Mouse (Mus musculus) left cerebral cortex, adult 6 months (tissue): Measurements from ENCODE around the gene Zfp213. TPM values are rescaled to one million over a fixed set of nuclear protein-coding genes. Genes with fewer than 3 reads are reported as not detected.

ENCODE experiments used
- long read RNA-seq, 2 experiments: library from polyadenylated mRNA; unstranded; transcript quantifications; one replicate each; pipeline ENCODE4 v2.0.0; 2019 to 2020
- polyA plus RNA-seq: library from polyadenylated mRNA; unstranded; fragments of <200 nt; fragmentation: Nextera tagmentation; gene quantifications from 2 replicates; pipeline ENCODE4 v1.2.3, GENCODE M21; 2021

Gene Zfp213
- polyA plus RNA-seq = 7.5 and 9.3 TPM in 2 replicates
- long read RNA-seq, experiment 1, transcript Zfp213-201 (6 exons, 2,686 nt) = major isoform, 70 of 83 reads
- long read RNA-seq, experiment 1, partial matches to known transcripts = 4 of 83 reads
- long read RNA-seq, experiment 1, other reads (novel, unspliced or antisense) = 9 of 83 reads
- long read RNA-seq, experiment 2, transcript Zfp213-201 (6 exons, 2,686 nt) = major isoform, 5 of 12 reads
- long read RNA-seq, experiment 2, partial matches to known transcripts = 0 of 12 reads
- long read RNA-seq, experiment 2, other reads (novel, unspliced or antisense) = 7 of 12 reads

GRCm38 (mm10) chr17:23563595-23564367, at the start of gene Zfp213:
Gene Zfp213, minus strand, starts transcription at chr17:23564238.

GRCm38 (mm10) chr17:23600641-23601622, 36.9 kb upstream of the Zfp213 start, which contains the start of gene Zscan10:
Gene Zscan10, plus strand, starts transcription at chr17:23600856.

GRCm38 (mm10) chr17:23598582-23599552, 34.8 kb upstream of the Zfp213 start, which contains the start of gene Zfp13:
Gene Zfp13, minus strand, starts transcription at chr17:23599487.

Other genes with a start within 250 kb of the Zfp213 start
- not detected in 2 replicates for gene Vmn2r115, start 220.5 kb downstream of the Zfp213 start, polyA plus RNA-seq
- not detected in 2 replicates for gene Vmn2r116, start 179.6 kb downstream of the Zfp213 start, polyA plus RNA-seq
- gene Vmn2r117, start 84.5 kb downstream of the Zfp213 start, polyA plus RNA-seq = not detected in 2 replicates
- gene Zfp13, start 35.2 kb upstream of the Zfp213 start, polyA plus RNA-seq = 14.4 TPM in 2 replicates
- gene Zscan10, start 36.6 kb upstream of the Zfp213 start, polyA plus RNA-seq = 0.06 TPM in 1 of 2 replicates, not detected in the other
- 0.03 and 0.06 TPM in 2 replicates for gene Mmp25, start 81.0 kb upstream of the Zfp213 start, polyA plus RNA-seq
- not detected in 2 replicates for gene Bicdl2, start 96.3 kb upstream of the Zfp213 start, polyA plus RNA-seq
- gene Hcfc1r1, start 109.4 kb upstream of the Zfp213 start, polyA plus RNA-seq = 212 and 288 TPM in 2 replicates
- gene Thoc6, start 109.6 kb upstream of the Zfp213 start, polyA plus RNA-seq = 6.0 and 8.1 TPM in 2 replicates
- gene Tnfrsf12a, start 113.2 kb upstream of the Zfp213 start, polyA plus RNA-seq = 8.0 and 11.9 TPM in 2 replicates
- gene Cldn6, start 115.0 kb upstream of the Zfp213 start, polyA plus RNA-seq = not detected in 2 replicates
- gene Cldn9, start 119.8 kb upstream of the Zfp213 start, polyA plus RNA-seq = not detected in 2 replicates
- not detected in 2 replicates for gene 1520401A03Rik, start 158.5 kb upstream of the Zfp213 start, polyA plus RNA-seq
- 1.8 and 4.4 TPM in 2 replicates for gene Pkmyt1, start 162.1 kb upstream of the Zfp213 start, polyA plus RNA-seq
- gene Paqr4, start 176.6 kb upstream of the Zfp213 start, polyA plus RNA-seq = 121 and 122 TPM in 2 replicates
- gene Kremen2, start 181.6 kb upstream of the Zfp213 start, polyA plus RNA-seq = 1.5 and 2.2 TPM in 2 replicates
- 294 and 331 TPM in 2 replicates for gene Flywch1, start 207.4 kb upstream of the Zfp213 start, polyA plus RNA-seq
- gene Flywch2, start 221.8 kb upstream of the Zfp213 start, polyA plus RNA-seq = 28.8 and 29.4 TPM in 2 replicates
- gene Srrm2, start 226.3 kb upstream of the Zfp213 start, polyA plus RNA-seq = 120 and 290 TPM in 2 replicates